8 mouse cellular contexts compared by ENCODE assay signal in the genomic region with DNA sequence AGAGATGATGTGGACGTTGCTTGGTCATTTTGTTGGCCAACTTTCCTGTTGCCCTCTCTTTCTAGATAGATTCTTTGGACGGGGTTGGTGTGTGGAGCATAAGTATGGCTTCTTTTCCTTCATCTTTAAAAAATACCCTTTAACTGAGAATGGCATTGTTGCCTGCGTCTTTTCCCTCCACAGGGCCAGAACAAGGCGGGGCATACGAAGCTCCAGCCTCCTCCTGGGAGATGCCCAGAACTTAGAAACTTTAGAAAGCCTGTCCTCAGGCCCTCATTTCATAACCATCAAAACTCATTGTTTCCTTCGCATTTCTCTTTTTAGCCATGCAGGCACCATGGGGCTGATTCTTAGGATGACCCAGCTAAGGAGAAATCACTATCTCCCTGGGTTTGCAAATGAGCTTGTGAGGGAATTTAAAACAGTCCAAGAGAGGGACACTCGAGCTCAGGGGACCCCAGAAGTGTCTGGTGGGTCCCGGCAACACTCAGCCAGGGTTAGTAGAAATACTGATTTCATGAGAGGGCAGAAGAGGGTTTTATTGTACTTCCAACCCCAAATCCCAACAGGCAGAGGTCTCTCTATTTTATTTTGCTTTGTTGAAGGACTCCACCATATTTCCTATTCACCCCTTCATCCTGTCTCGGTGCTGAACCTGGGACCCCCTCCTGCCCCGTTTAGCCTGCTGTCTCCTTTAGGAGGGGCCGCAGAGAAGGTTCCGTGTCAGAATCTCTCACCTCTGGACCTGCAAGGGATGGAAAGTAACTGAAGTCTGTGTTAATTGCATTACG.
DNase-seq lines count a peak whose midpoint lies in the region; ATAC-seq lines count a peak whose summit lies in the region.

No protein-coding gene starts in this region.

- H3K4me3 ChIP-seq in heart, embryonic 16.5 days (ENCODE audit: low read length): no peak overlapping the region
- H3K4me3 ChIP-seq in embryonic facial prominence, embryonic 12.5 days: no peak overlapping the region
- peak overlapping the region; percentile 8; the same call in 1 of the 2 replicates for H3K4me3 ChIP-seq in hindbrain, embryonic 11.5 days (ENCODE audit: low read depth, low read length)
- H3K4me3 ChIP-seq in midbrain, embryonic 15.5 days: no peak overlapping the region

- no peaks in the 10 kb centered on the region for H3K36me3 ChIP-seq in heart, embryonic 16.5 days (ENCODE audit: control insufficient read depth, insufficient read depth)
- H3K36me3 ChIP-seq in embryonic facial prominence, embryonic 12.5 days: no peaks in the 10 kb centered on the region
- no peaks in the 10 kb centered on the region for H3K36me3 ChIP-seq in hindbrain, embryonic 11.5 days (ENCODE audit: control insufficient read depth, insufficient read depth, low read length)
- H3K36me3 ChIP-seq in midbrain, embryonic 15.5 days (replicated peaks): no peaks in the 10 kb centered on the region

- 0 out of 2 replicates have a peak, but pooled peaks cover 2% of the 10 kb centered on the region for H3K27me3 ChIP-seq in heart, embryonic 16.5 days (ENCODE audit: control insufficient read depth, insufficient read depth, low read length)
- no peaks in the 10 kb centered on the region for H3K27me3 ChIP-seq in embryonic facial prominence, embryonic 12.5 days
- no peaks in the 10 kb centered on the region for H3K27me3 ChIP-seq in hindbrain, embryonic 11.5 days (ENCODE audit: control insufficient read depth, insufficient read depth, low read length)
- peaks cover 20% of the 10 kb centered on the region for H3K27me3 ChIP-seq in midbrain, embryonic 15.5 days (replicated peaks)

- DNase-seq in heart, postnatal 14 days: no peak
- DNase-seq in hindbrain, embryonic 11.5 days (ENCODE audit: low spot score): peak; percentile 48
- no peak for DNase-seq in adrenal gland, postnatal 25 days
- no peak for DNase-seq in gastrocnemius, adult 18-20 months (ENCODE audit: low spot score)

- no peak overlapping the region for H3K27ac ChIP-seq in heart, embryonic 16.5 days (ENCODE audit: low read length)
- no peak overlapping the region for H3K27ac ChIP-seq in embryonic facial prominence, embryonic 12.5 days
- H3K27ac ChIP-seq in hindbrain, embryonic 11.5 days (ENCODE audit: low read depth, low read length): peak overlapping the region; percentile 85
- no peak overlapping the region for H3K27ac ChIP-seq in midbrain, embryonic 15.5 days

- ATAC-seq in heart, embryonic 16.5 days (replicated peaks; ENCODE audit: extremely low read depth, insufficient read depth, low FRiP score): no peak
- no peak for ATAC-seq in embryonic facial prominence, embryonic 12.5 days (ENCODE audit: insufficient number of reproducible peaks, insufficient read depth, low FRiP score, low TSS enrichment)
- ATAC-seq in hindbrain, embryonic 11.5 days (ENCODE audit: low FRiP score): no peak
- no peak; the same call in 1 of the 2 replicates for ATAC-seq in midbrain, embryonic 15.5 days (replicated peaks)
- ATAC-seq in cerebellum, adult (ENCODE audit: insufficient number of reproducible peaks, low FRiP score, low TSS enrichment): no peak

- H3K4me1 ChIP-seq in heart, embryonic 16.5 days (ENCODE audit: control insufficient read depth, insufficient read depth, low read length): no peaks in the 10 kb centered on the region
- H3K4me1 ChIP-seq in embryonic facial prominence, embryonic 12.5 days: peaks cover 23% of the 10 kb centered on the region
- H3K4me1 ChIP-seq in hindbrain, embryonic 11.5 days (replicated peaks; ENCODE audit: control insufficient read depth, insufficient read depth, low read length): peaks cover 3% of the 10 kb centered on the region
- H3K4me1 ChIP-seq in midbrain, embryonic 15.5 days: peaks cover 30% of the 10 kb centered on the region

- intact Hi-C loops in heart, postnatal 14 days (cut with DNase I): no loop called here

- 0 out of 2 replicates have a peak overlapping the region, but pooled peaks have one; percentile 30 for H3K4me2 ChIP-seq in heart, embryonic 16.5 days (ENCODE audit: low read depth, low read length)
- H3K4me2 ChIP-seq in embryonic facial prominence, embryonic 12.5 days (replicated peaks): peak overlapping the region; percentile 37
- peak overlapping the region; percentile 23 for H3K4me2 ChIP-seq in hindbrain, embryonic 11.5 days (replicated peaks; ENCODE audit: low read depth, low read length)
- H3K4me2 ChIP-seq in midbrain, embryonic 15.5 days: peak overlapping the region; percentile 43

- WGBS in heart, embryonic 16.5 days: 58% methylated on average over 13 of the region's 13 CpGs
- WGBS in embryonic facial prominence, embryonic 12.5 days: 22% methylated on average over 13 of the region's 13 CpGs
- WGBS in hindbrain, embryonic 11.5 days: 11% methylated on average over 13 of the region's 13 CpGs
- WGBS in midbrain, embryonic 15.5 days: 5% methylated on average over 13 of the region's 13 CpGs

- H3K9ac ChIP-seq in heart, embryonic 16.5 days (ENCODE audit: low read length): no peak overlapping the region
- no peak overlapping the region for H3K9ac ChIP-seq in embryonic facial prominence, embryonic 12.5 days
- 0 out of 2 replicates have a peak overlapping the region, but pooled peaks have one; percentile 40 for H3K9ac ChIP-seq in hindbrain, embryonic 11.5 days (ENCODE audit: low read depth, low read length)
- H3K9ac ChIP-seq in midbrain, embryonic 15.5 days: no peak overlapping the region

- H3K9me3 ChIP-seq in heart, embryonic 16.5 days (replicated peaks; ENCODE audit: control insufficient read depth, low read length): peaks cover 8% of the 10 kb centered on the region; the same call in 1 of the 2 replicates
- no peaks in the 10 kb centered on the region for H3K9me3 ChIP-seq in embryonic facial prominence, embryonic 12.5 days
- H3K9me3 ChIP-seq in hindbrain, embryonic 11.5 days (ENCODE audit: control insufficient read depth, low read length): 0 out of 2 replicates have a peak, but pooled peaks cover 3% of the 10 kb centered on the region
- no peaks in the 10 kb centered on the region for H3K9me3 ChIP-seq in midbrain, embryonic 15.5 days
